Comparison of ENCODE assay signal across 8 mouse cellular contexts in genomic region chr5:30949654-30950326, GRCm38 (mm10). TPM values are rescaled to one million over a fixed set of nuclear protein-coding genes. Genes with fewer than 3 reads are reported as not detected.
DNase-seq lines count a peak whose midpoint lies in the region; ATAC-seq lines count a peak whose summit lies in the region.

No protein-coding gene starts in this region.

- H3K27me3 ChIP-seq in hindbrain, embryonic 13.5 days, result peaks cover 8% of the 10 kb centered on the region

- peak overlapping the region; percentile 59 for H3K4me3 ChIP-seq in hindbrain, embryonic 13.5 days

- no peaks in the 10 kb centered on the region for H3K9me3 ChIP-seq in hindbrain, embryonic 13.5 days

- DNase-seq in R1 (ENCODE audit: low read depth, low spot score), result peak; percentile 96
- DNase-seq in cerebellum, postnatal 14 days, result peak; percentile 91 to 92
- peak; percentile 90 to 92 for DNase-seq in frontal cortex, postnatal 14 days (ENCODE audit: low spot score in 2 of 2)
- DNase-seq in layer of hippocampus, postnatal 25 days (ENCODE audit: extremely low spot score in 1 of 2, low spot score in 1 of 2), result peak; percentile 80 to 85
- DNase-seq in lung, postnatal 14 days, result peak; percentile 93
- peak; percentile 95 for DNase-seq in ovary, postnatal 36 days (ENCODE audit: low spot score)
- DNase-seq in thymus, postnatal 25 days, result peak; percentile 95

- H3K27ac ChIP-seq in hindbrain, embryonic 13.5 days, result peak overlapping the region; percentile 75

- peaks cover 26% of the 10 kb centered on the region for H3K4me1 ChIP-seq in hindbrain, embryonic 13.5 days (replicated peaks)

- H3K36me3 ChIP-seq in hindbrain, embryonic 13.5 days, result peaks cover 30% of the 10 kb centered on the region

- ATAC-seq in hindbrain, embryonic 13.5 days (ENCODE audit: low FRiP score), result peak; percentile 86

- peak overlapping the region; percentile 77 for H3K9ac ChIP-seq in hindbrain, embryonic 13.5 days

- 1% methylated on average over 31 of the region's 31 CpGs for WGBS in hindbrain, embryonic 13.5 days

- peak overlapping the region; percentile 88 for H3K4me2 ChIP-seq in hindbrain, embryonic 13.5 days

RNA-seq across cellular contexts. Expression of gene Cgref1, which starts 4.4 kb away (rescaled TPM):
- 30.3 and 34.1 TPM in 2 replicates for polyA plus RNA-seq in hindbrain, embryonic 13.5 days (2015; fragmentation: Nextera tagmentation; extraction: Ambion mirVana)
- total RNA-seq in layer of hippocampus, postnatal 25 days (2021), result 10 to 100 TPM; 14.5 to 16.7 TPM

RNA-seq across cellular contexts. Expression of gene Preb, which starts 10.4 kb away (rescaled TPM):
- polyA plus RNA-seq in hindbrain, embryonic 13.5 days (2015; fragmentation: Nextera tagmentation; extraction: Ambion mirVana), result 110 and 112 TPM in 2 replicates
- 100 to 1,000 TPM; 126 to 131 TPM for total RNA-seq in layer of hippocampus, postnatal 25 days (2021)

RNA-seq across cellular contexts. Expression of gene Tcf23, which starts 18.7 kb away (rescaled TPM):
- 0.04 TPM in 1 of 2 replicates, not detected in the other for polyA plus RNA-seq in hindbrain, embryonic 13.5 days (2015; fragmentation: Nextera tagmentation; extraction: Ambion mirVana)
- total RNA-seq in layer of hippocampus, postnatal 25 days (2021), result under 1 TPM; 0.09 to 0.12 TPM

RNA-seq across cellular contexts. Expression of gene Khk, which starts 28.6 kb away (rescaled TPM):
- polyA plus RNA-seq in hindbrain, embryonic 13.5 days (2015; fragmentation: Nextera tagmentation; extraction: Ambion mirVana), result 8.7 and 9.1 TPM in 2 replicates
- 10 to 100 TPM; 12.3 to 15.5 TPM for total RNA-seq in layer of hippocampus, postnatal 25 days (2021)

RNA-seq across cellular contexts. Expression of gene Emilin1, which starts 36.6 kb away (rescaled TPM):
- polyA plus RNA-seq in hindbrain, embryonic 13.5 days (2015; fragmentation: Nextera tagmentation; extraction: Ambion mirVana), result 23.6 and 30.2 TPM in 2 replicates
- 1 to 10 TPM; 2.5 to 3.4 TPM for total RNA-seq in layer of hippocampus, postnatal 25 days (2021)

Comparison
In these comparisons a context has a peak if more than half of its experiments do, and no peak if none do; other contexts are left out.
1. Peak in every context shown above with its lines: DNase-seq, ATAC-seq, H3K4me3 ChIP-seq and H3K27ac ChIP-seq.